Mouse (Mus musculus): Measurements from ENCODE around the gene Ccdc182. TPM values are rescaled to one million over a fixed set of nuclear protein-coding genes. Genes with fewer than 3 reads are reported as not detected.
A peak's percentile ranks its signal among the peaks of the same experiment; 100 is the strongest.

The Ccdc182 gene
- polyA plus RNA-seq, 1 experiment from 2014 or later, result 3.1 TPM

GRCm38 (mm10) chr11:88310773-88311172 lies 16.9 kb downstream of the Ccdc182 start:
- Histone ChIP-seq H3K36me3 (no peaks in the 10 kb centered on the region), H3K9ac (peak overlapping the region; percentile 39), H3K4me1 (replicated peaks) (peaks cover 73% of the 10 kb centered on the region), H3K27me3 (no peaks in the 10 kb centered on the region), H3K4me3 (no peak overlapping the region), H3K27ac (replicated peaks) (peak overlapping the region; percentile 81), H3K9me3 (no peaks in the 10 kb centered on the region), H3K4me2 (no peak overlapping the region)
- ATAC-seq (ENCODE audit: low read depth), result no peak
- WGBS, result 76% methylated on average over 6 of the region's 6 CpGs

GRCm38 (mm10) chr11:88311606-88312005 lies 17.7 kb downstream of the Ccdc182 start:
- H3K9me3 ChIP-seq, result no peaks in the 10 kb centered on the region
- ATAC-seq (ENCODE audit: low read depth), result no peak
- H3K9ac ChIP-seq, result no peak overlapping the region
- no peaks in the 10 kb centered on the region for H3K27me3 ChIP-seq
- H3K36me3 ChIP-seq, result no peaks in the 10 kb centered on the region
- H3K4me1 ChIP-seq (replicated peaks), result peaks cover 73% of the 10 kb centered on the region
- 61% methylated on average over 7 of the region's 7 CpGs for WGBS
- no peak overlapping the region for H3K4me3 ChIP-seq
- H3K4me2 ChIP-seq, result no peak overlapping the region
- peak overlapping the region; percentile 81 for H3K27ac ChIP-seq (replicated peaks)

- no peaks in the 10 kb centered on the region for H3K36me3 ChIP-seq
- ATAC-seq (ENCODE audit: low read depth), result no peak
Observed at GRCm38 (mm10) chr11:88313512-88313911, 19.7 kb downstream of the Ccdc182 start.

GRCm38 (mm10) chr11:88314471-88314870 lies 20.6 kb downstream of the Ccdc182 start:
- H3K4me1 ChIP-seq (replicated peaks), result peaks cover 76% of the 10 kb centered on the region
- WGBS, result 29% methylated on average over 6 of the region's 6 CpGs
- peak overlapping the region; percentile 59 for H3K27ac ChIP-seq (replicated peaks)

More at GRCm38 (mm10) chr11:88313512-88313911, 19.7 kb downstream of the Ccdc182 start:
- peaks cover 85% of the 10 kb centered on the region for H3K4me1 ChIP-seq (replicated peaks)
- 1% methylated on average over 8 of the region's 8 CpGs for WGBS
- no peak overlapping the region for H3K9ac ChIP-seq
- peak overlapping the region; percentile 59 for H3K27ac ChIP-seq (replicated peaks)
- H3K9me3 ChIP-seq, result no peaks in the 10 kb centered on the region
- no peaks in the 10 kb centered on the region for H3K27me3 ChIP-seq
- no peak overlapping the region for H3K4me2 ChIP-seq
- H3K4me3 ChIP-seq, result no peak overlapping the region

GRCm38 (mm10) chr11:88315393-88315792 lies 21.5 kb downstream of the Ccdc182 start:
- H3K27ac ChIP-seq (replicated peaks), result no peak overlapping the region

More at GRCm38 (mm10) chr11:88314471-88314870, 20.6 kb downstream of the Ccdc182 start:
- Histone ChIP-seq H3K4me3 (no peak overlapping the region), H3K36me3 (no peaks in the 10 kb centered on the region), H3K27me3 (no peaks in the 10 kb centered on the region), H3K9ac (no peak overlapping the region), H3K4me2 (no peak overlapping the region), H3K9me3 (no peaks in the 10 kb centered on the region)
- no peak for ATAC-seq (ENCODE audit: low read depth)

GRCm38 (mm10) chr11:88318850-88319249 lies 25.0 kb downstream of the Ccdc182 start:
- Histone ChIP-seq H3K36me3 (no peaks in the 10 kb centered on the region), H3K4me2 (no peak overlapping the region), H3K9me3 (no peaks in the 10 kb centered on the region), H3K4me1 (replicated peaks) (peaks cover 32% of the 10 kb centered on the region), H3K27ac (replicated peaks) (no peak overlapping the region), H3K4me3 (no peak overlapping the region), H3K9ac (no peak overlapping the region), H3K27me3 (no peaks in the 10 kb centered on the region)
- no peak for ATAC-seq (ENCODE audit: low read depth)
- 80% methylated on average over 5 of the region's 5 CpGs for WGBS

More at GRCm38 (mm10) chr11:88315393-88315792, 21.5 kb downstream of the Ccdc182 start:
- H3K27me3 ChIP-seq, result no peaks in the 10 kb centered on the region
- ATAC-seq (ENCODE audit: low read depth), result no peak
- no peak overlapping the region for H3K4me3 ChIP-seq
- no peak overlapping the region for H3K4me2 ChIP-seq
- peaks cover 66% of the 10 kb centered on the region for H3K4me1 ChIP-seq (replicated peaks)
- H3K36me3 ChIP-seq, result no peaks in the 10 kb centered on the region
- no peak overlapping the region for H3K9ac ChIP-seq
- H3K9me3 ChIP-seq, result no peaks in the 10 kb centered on the region
- WGBS, result 91% methylated on average over 5 of the region's 5 CpGs

- WGBS, result 2% methylated on average over 4 of the region's 4 CpGs
- H3K4me2 ChIP-seq, result no peak overlapping the region
- ATAC-seq (ENCODE audit: low read depth), result peak; percentile 75; the same call in 1 of the 2 replicates
- H3K27me3 ChIP-seq, result no peaks in the 10 kb centered on the region
- H3K4me3 ChIP-seq, result no peak overlapping the region
- H3K9me3 ChIP-seq, result no peaks in the 10 kb centered on the region
- no peak overlapping the region for H3K9ac ChIP-seq
- no peaks in the 10 kb centered on the region for H3K36me3 ChIP-seq
- peak overlapping the region; percentile 39; the same call in 1 of the 2 replicates for H3K27ac ChIP-seq (replicated peaks)
- H3K4me1 ChIP-seq (replicated peaks), result peaks cover 48% of the 10 kb centered on the region
Observed at GRCm38 (mm10) chr11:88327016-88327415, 33.2 kb downstream of the Ccdc182 start.

GRCm38 (mm10) chr11:88328813-88329595 lies 35.1 kb downstream of the Ccdc182 start:
- Histone ChIP-seq H3K9me3 (no peaks in the 10 kb centered on the region), H3K27me3 (no peaks in the 10 kb centered on the region), H3K27ac (replicated peaks) (peak overlapping the region; percentile 56; the same call in 1 of the 2 replicates), H3K4me2 (no peak overlapping the region), H3K4me3 (no peak overlapping the region), H3K9ac (no peak overlapping the region), H3K36me3 (no peaks in the 10 kb centered on the region), H3K4me1 (replicated peaks) (peaks cover 56% of the 10 kb centered on the region)
- no peak for ATAC-seq (ENCODE audit: low read depth)
- WGBS, result 69% methylated on average over 17 of the region's 17 CpGs

GRCm38 (mm10) chr11:88330799-88331198 lies 36.9 kb downstream of the Ccdc182 start:
- H3K27ac ChIP-seq (replicated peaks), result peak overlapping the region; percentile 78
- H3K4me2 ChIP-seq, result no peak overlapping the region
- peak; percentile 41; the same call in 1 of the 2 replicates for ATAC-seq (ENCODE audit: low read depth)
- peaks cover 66% of the 10 kb centered on the region for H3K4me1 ChIP-seq (replicated peaks)
- 32% methylated on average over 11 of the region's 11 CpGs for WGBS
- no peaks in the 10 kb centered on the region for H3K9me3 ChIP-seq
- no peak overlapping the region for H3K9ac ChIP-seq
- H3K36me3 ChIP-seq, result no peaks in the 10 kb centered on the region
- no peaks in the 10 kb centered on the region for H3K27me3 ChIP-seq
- H3K4me3 ChIP-seq, result no peak overlapping the region

GRCm38 (mm10) chr11:88331722-88332121 lies 37.9 kb downstream of the Ccdc182 start:
- Histone ChIP-seq H3K4me2 (no peak overlapping the region), H3K4me3 (no peak overlapping the region), H3K9ac (no peak overlapping the region), H3K36me3 (no peaks in the 10 kb centered on the region), H3K4me1 (replicated peaks) (peaks cover 63% of the 10 kb centered on the region), H3K27ac (replicated peaks) (no peak overlapping the region), H3K27me3 (no peaks in the 10 kb centered on the region), H3K9me3 (no peaks in the 10 kb centered on the region)
- ATAC-seq (ENCODE audit: low read depth), result no peak
- WGBS, result 90% methylated on average over 8 of the region's 8 CpGs

GRCm38 (mm10) chr11:88332309-88332934 lies 38.6 kb downstream of the Ccdc182 start:
- Histone ChIP-seq H3K4me1 (replicated peaks) (peaks cover 56% of the 10 kb centered on the region), H3K9me3 (no peaks in the 10 kb centered on the region), H3K4me2 (no peak overlapping the region), H3K4me3 (no peak overlapping the region), H3K27ac (replicated peaks) (peak overlapping the region; percentile 33; the same call in 1 of the 2 replicates), H3K36me3 (no peaks in the 10 kb centered on the region), H3K27me3 (no peaks in the 10 kb centered on the region), H3K9ac (no peak overlapping the region)
- WGBS, result 61% methylated on average over 8 of the region's 8 CpGs
- ATAC-seq (ENCODE audit: low read depth), result no peak

GRCm38 (mm10) chr11:88334893-88335292 lies 41.0 kb downstream of the Ccdc182 start:
- Histone ChIP-seq H3K9ac (no peak overlapping the region), H3K36me3 (no peaks in the 10 kb centered on the region; the same call in 1 of the 2 replicates), H3K4me2 (no peak overlapping the region), H3K27me3 (no peaks in the 10 kb centered on the region), H3K4me1 (replicated peaks) (peaks cover 36% of the 10 kb centered on the region), H3K27ac (replicated peaks) (peak overlapping the region; percentile 49; the same call in 1 of the 2 replicates), H3K4me3 (no peak overlapping the region), H3K9me3 (no peaks in the 10 kb centered on the region)
- 42% methylated on average over 5 of the region's 5 CpGs for WGBS
- ATAC-seq (ENCODE audit: low read depth), result no peak

Data from neural tube, embryonic 13.5 days (tissue).